Mouse (Mus musculus): ENCODE results near the gene Gm20388. TPM values are rescaled to one million over a fixed set of nuclear protein-coding genes. Genes with fewer than 3 reads are reported as not detected.
A peak's percentile ranks its signal among the peaks of the same experiment; 100 is the strongest.

The Gm20388 gene
- polyA plus RNA-seq, 1 experiment from 2014 or later, result 4.4 TPM

DNA sequence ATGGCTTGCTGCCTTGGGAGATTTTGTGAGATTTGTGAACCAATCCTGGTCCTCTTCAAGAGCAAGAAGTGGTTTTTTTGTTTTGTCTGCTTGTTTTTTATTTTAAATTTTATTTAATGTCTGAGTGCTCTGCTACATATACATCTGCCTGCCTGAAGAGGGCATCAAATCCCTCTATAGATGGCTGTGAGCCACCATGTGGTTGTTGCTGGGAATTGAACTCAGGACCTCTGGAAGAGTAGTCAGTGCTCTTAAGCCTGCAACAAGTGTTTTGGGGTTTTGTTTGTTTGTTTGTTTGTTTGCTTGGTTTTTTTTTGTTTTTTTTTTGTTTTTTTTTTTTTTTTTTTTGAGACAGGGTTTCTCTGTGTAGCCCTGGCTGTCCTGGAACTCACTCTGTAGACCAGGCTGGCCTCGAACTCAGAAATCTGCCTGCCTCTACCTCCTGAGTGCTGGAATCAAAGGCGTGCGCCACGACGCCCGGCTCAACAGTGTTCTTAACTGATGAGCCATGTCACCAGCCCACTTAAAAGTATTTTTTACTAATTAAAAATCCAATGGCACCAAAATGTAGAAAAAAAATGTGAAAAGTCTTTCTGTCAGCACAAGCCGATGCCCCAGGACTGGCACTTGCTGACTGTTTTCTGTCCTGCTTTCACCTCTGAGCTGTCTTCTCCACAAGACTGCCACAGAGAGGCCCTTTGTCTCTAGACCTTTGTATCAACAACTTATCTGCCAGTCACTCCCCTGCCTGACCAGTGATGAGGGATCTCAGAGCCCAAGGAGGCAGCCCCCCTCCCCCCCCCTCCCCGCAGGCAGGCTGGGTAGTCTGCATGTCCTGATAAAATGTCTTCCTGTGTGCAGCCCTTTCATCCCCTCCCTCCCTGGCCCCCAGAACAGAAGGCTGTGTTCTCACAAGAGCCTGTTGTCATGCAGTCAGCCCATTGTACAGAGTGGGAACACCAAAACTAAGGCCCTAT is 3505.6 kb downstream of the Gm20388 start:
- Histone ChIP-seq H3K4me3 (replicated peaks) (peak overlapping the region; percentile 98), H3K27me3 (no peaks in the 10 kb centered on the region), H3K4me2 (replicated peaks) (peak overlapping the region; percentile 90), H3K9me3 (no peaks in the 10 kb centered on the region), H3K27ac (0 out of 2 replicates have a peak overlapping the region, but pooled peaks have one; percentile 7), H3K4me1 (replicated peaks) (peaks cover 56% of the 10 kb centered on the region), H3K36me3 (peaks cover 40% of the 10 kb centered on the region), H3K9ac (replicated peaks) (no peak overlapping the region)
- no peak for ATAC-seq
- 86% methylated on average over 8 of the region's 8 CpGs for WGBS

DNA sequence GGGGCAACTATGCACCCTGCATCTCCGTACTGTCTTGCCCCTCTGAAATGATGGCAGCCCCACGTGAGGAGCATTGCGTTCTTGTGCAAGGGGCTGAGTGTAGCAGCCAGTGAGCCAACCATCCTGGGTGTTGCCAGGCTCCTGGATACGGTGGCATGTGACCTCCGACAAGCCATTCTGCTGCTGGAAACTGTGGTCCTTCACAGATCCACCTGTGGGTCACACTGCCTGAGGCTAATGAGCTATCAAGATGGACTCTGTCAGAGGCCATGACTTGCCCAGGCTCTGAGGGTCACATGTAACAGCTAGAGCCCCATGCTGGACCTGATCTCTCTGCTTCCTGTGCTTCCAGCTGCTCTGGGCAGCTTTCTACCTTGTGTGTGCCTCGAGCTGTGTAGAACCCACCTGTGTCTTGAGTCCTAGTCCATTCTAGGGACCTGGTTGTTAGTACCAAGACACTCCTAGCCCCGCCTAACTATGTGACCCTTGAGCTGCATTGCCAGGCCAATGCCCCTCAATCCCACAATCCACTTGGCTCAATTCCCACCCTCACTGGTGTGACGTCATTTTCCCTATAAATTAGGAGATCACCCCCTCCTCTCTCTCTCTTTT is 3506.4 kb downstream of the Gm20388 start:
- no peaks in the 10 kb centered on the region for H3K9me3 ChIP-seq
- peaks cover 61% of the 10 kb centered on the region for H3K4me1 ChIP-seq (replicated peaks)
- 0 out of 2 replicates have a peak overlapping the region, but pooled peaks have one; percentile 7 for H3K27ac ChIP-seq
- no peak overlapping the region for H3K9ac ChIP-seq (replicated peaks)
- peaks cover 46% of the 10 kb centered on the region for H3K36me3 ChIP-seq
- 81% methylated on average over 8 of the region's 8 CpGs for WGBS
- ATAC-seq, result no peak
- H3K4me3 ChIP-seq (replicated peaks), result peak overlapping the region; percentile 98
- H3K4me2 ChIP-seq (replicated peaks), result peak overlapping the region; percentile 90
- no peaks in the 10 kb centered on the region for H3K27me3 ChIP-seq

DNA sequence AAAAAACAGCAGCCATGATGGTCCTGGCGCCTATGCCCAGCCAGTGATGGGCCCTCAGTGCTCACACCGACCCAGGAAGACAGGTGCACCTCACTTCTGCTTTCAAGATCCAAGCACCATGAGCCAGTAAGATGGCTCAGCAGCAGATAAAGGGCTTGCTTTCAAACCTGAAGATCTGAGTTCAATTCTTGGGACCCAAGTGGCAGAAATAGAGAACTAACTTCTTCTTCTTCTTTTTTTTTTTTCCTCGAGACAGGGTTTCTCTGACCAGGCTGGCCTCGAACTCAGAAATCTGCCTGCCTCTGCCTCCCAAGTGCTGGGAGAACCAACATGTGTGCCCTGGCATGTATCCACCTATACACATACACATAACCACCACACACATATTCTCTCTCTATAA is 3509.1 kb downstream of the Gm20388 start:
- Histone ChIP-seq H3K4me3 (replicated peaks) (no peak overlapping the region), H3K27ac (no peak overlapping the region), H3K27me3 (no peaks in the 10 kb centered on the region), H3K4me1 (replicated peaks) (peaks cover 56% of the 10 kb centered on the region), H3K4me2 (replicated peaks) (no peak overlapping the region), H3K9me3 (no peaks in the 10 kb centered on the region), H3K36me3 (peaks cover 60% of the 10 kb centered on the region), H3K9ac (replicated peaks) (no peak overlapping the region)
- WGBS, result 92% methylated on average over 4 of the region's 4 CpGs
- no peak for ATAC-seq

- H3K4me1 ChIP-seq (replicated peaks), result peaks cover 48% of the 10 kb centered on the region
- no peak overlapping the region for H3K4me3 ChIP-seq (replicated peaks)
- H3K9ac ChIP-seq (replicated peaks), result no peak overlapping the region
- WGBS, result 93% methylated on average over 34 of the region's 34 CpGs
- no peaks in the 10 kb centered on the region for H3K9me3 ChIP-seq
- H3K36me3 ChIP-seq, result peaks cover 60% of the 10 kb centered on the region
- 0 out of 2 replicates have a peak, but pooled peaks have one; percentile 15 for ATAC-seq
- H3K27ac ChIP-seq, result no peak overlapping the region
- no peaks in the 10 kb centered on the region for H3K27me3 ChIP-seq
- H3K4me2 ChIP-seq (replicated peaks), result no peak overlapping the region
Observed at GRCm38 (mm10) chr8:123420525-123421281, 3510.1 kb downstream of the Gm20388 start.

DNA sequence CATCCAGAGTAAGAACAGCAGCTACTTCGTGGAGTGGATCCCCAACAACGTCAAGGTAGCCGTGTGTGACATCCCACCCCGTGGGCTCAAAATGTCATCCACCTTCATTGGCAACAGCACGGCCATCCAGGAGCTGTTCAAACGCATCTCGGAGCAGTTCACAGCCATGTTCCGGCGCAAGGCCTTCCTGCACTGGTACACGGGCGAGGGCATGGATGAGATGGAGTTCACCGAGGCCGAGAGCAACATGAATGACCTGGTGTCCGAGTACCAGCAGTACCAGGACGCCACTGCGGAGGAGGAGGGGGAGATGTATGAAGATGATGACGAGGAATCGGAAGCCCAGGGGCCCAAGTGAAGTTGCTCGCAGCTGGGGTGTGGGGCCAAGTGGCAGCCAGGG is 3510.7 kb downstream of the Gm20388 start:
- 91% methylated on average over 19 of the region's 19 CpGs for WGBS
- H3K4me2 ChIP-seq (replicated peaks), result no peak overlapping the region
- peaks cover 59% of the 10 kb centered on the region for H3K36me3 ChIP-seq

DNA sequence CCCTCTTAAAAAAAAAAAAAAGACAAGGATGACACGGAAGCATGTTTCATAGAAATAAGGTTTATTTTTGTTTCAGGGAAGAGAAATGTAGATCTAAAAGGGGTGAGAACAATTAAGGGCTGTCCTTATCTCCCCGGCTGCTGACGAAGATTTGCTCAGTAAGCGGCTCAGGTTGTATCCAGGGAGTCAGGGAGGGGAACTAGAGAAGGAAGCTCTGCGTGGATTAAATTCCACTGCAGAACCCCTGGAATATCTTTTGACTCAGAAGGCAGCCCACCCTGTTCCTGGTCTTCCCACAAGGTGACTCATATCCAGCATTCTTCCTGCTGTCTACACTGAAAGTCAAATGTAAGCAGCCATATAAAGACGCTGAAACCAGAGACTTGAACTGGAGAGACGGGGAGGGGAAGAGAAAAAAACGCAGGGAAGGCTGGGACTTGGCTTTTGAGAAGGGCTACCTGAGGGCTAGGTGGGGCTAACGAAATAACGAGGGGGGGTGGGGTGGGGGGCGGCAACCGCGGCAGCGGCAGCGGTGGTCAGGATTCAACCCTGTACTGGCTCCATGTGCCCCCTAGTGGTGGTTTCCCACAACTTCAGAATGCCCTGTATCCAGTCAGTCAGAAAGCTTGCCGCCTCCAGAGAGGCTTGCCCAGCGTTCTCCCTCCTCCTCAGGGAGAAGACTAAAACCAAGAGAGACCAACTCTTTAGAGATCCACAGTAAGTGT is 3511.6 kb downstream of the Gm20388 start:
- peaks cover 56% of the 10 kb centered on the region for H3K36me3 ChIP-seq

More for the DNA sequence above, 3510.7 kb downstream of the Gm20388 start:
- Histone ChIP-seq H3K4me3 (replicated peaks) (no peak overlapping the region), H3K4me1 (replicated peaks) (peaks cover 42% of the 10 kb centered on the region), H3K9me3 (0 out of 2 replicates have a peak, but pooled peaks cover under 1% of the 10 kb centered on the region), H3K27me3 (no peaks in the 10 kb centered on the region), H3K9ac (replicated peaks) (no peak overlapping the region), H3K27ac (no peak overlapping the region)
- ATAC-seq, result no peak

DNA sequence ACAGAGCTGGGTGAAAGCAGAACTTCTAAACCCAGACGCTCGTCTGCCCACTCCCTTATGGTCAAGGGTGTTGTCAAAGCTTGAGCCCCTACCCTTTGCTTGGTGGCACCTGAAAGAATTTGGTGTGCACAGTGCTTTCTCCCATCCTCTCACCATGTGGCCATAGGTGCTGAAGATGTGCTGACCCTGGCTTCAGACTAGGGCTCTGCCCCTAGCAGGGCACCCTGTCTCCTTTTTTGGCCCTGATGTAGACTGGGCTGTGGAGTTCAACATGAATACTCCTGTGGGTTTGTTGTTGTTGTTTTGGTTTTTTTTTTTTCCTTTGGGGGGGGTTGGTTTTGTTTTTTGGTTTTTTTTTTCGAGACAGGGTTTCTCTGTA is 3512.1 kb downstream of the Gm20388 start:
- Histone ChIP-seq H3K27me3 (no peaks in the 10 kb centered on the region), H3K9me3 (peaks cover 15% of the 10 kb centered on the region), H3K4me3 (replicated peaks) (no peak overlapping the region), H3K36me3 (peaks cover 55% of the 10 kb centered on the region), H3K4me1 (replicated peaks) (peaks cover 27% of the 10 kb centered on the region), H3K4me2 (replicated peaks) (no peak overlapping the region), H3K9ac (replicated peaks) (no peak overlapping the region), H3K27ac (no peak overlapping the region)
- WGBS, result 26% methylated on average over 3 of the region's 3 CpGs
- peak; percentile 44 for ATAC-seq

More for the DNA sequence above, 3511.6 kb downstream of the Gm20388 start:
- peak; percentile 73 for ATAC-seq
- no peak overlapping the region; the same call in 1 of the 2 replicates for H3K27ac ChIP-seq
- peaks cover 33% of the 10 kb centered on the region for H3K4me1 ChIP-seq (replicated peaks)
- H3K4me3 ChIP-seq (replicated peaks), result peak overlapping the region; percentile 2; the same call in 1 of the 2 replicates
- H3K9me3 ChIP-seq, result peaks cover 10% of the 10 kb centered on the region
- H3K4me2 ChIP-seq (replicated peaks), result peak overlapping the region; percentile 18
- no peak overlapping the region for H3K9ac ChIP-seq (replicated peaks)
- no peaks in the 10 kb centered on the region for H3K27me3 ChIP-seq
- 18% methylated on average over 17 of the region's 17 CpGs for WGBS

- H3K4me3 ChIP-seq (replicated peaks), result peak within 1 kb of the TSS; percentile 2; the same call in 1 of the 2 replicates
- no peak for ATAC-seq
- no peak within 1 kb of the TSS for H3K9ac ChIP-seq (replicated peaks)
- no peak within 1 kb of the TSS for H3K27ac ChIP-seq
- H3K27me3 ChIP-seq, result no peaks in the 10 kb centered on the region
- H3K4me2 ChIP-seq (replicated peaks), result peak within 1 kb of the TSS; percentile 18
- H3K36me3 ChIP-seq, result peaks cover 48% of the 10 kb centered on the region
- peaks cover 21% of the 10 kb centered on the region for H3K9me3 ChIP-seq
- H3K4me1 ChIP-seq (replicated peaks), result peaks cover 23% of the 10 kb centered on the region
- WGBS, result 76% methylated on average over 7 of the region's 7 CpGs
Observed at GRCm38 (mm10) chr8:123423441-123423840, 3512.8 kb downstream of the Gm20388 start, which contains the start of gene Def8. TSS of gene Def8 (plus strand) at chr8:123423527.

DNA sequence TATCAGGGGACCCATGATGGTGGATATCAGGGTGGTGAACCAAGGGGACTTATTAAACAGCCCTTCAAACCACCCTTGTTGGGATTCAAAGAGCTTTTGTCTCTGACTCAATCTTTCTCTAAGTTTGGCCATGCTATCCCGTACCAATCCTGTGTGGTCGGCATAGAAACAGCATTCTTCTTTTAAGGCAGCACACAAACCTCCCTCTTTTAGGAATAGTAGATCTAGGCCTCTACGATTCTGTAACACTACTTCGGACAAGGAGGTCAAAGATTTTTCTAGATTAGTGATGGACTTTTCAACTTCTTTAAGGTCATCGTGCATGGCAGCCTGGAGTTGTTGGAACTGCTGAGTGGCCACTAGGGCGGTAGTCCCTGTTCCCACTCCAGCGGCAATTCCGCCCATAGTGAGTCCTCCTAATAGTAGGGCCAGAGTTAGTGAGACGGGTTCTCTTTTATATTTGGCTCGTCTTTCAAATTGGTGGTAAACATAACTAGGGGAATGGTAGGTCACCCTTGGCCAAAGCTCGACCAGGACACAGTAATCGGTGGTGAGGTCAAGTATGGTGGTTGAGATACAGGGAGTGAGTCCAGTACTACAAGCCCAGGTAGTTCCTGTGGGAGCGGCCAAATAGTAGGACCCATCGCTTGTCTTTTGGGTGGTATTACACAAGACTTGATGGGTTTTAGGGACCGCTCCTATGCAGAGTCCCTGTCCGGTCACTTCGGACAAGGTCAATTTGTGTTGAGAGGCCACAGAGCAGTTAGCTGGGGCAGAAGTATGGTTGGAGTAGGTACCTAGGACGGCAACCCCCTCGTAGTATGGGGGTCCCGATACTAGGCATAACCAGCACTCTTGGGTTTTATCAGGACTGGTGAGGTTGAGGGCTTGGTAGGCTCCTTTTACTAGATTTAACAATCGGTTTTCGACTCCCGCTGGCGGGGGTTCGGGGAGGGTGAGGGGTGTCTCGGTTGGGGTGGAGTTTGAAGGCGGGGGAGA is 3516.2 kb downstream of the Gm20388 start:
- H3K9ac ChIP-seq (replicated peaks), result no peak overlapping the region
- H3K36me3 ChIP-seq, result peaks cover 15% of the 10 kb centered on the region
- no peak overlapping the region for H3K27ac ChIP-seq
- ATAC-seq, result no peak
- 96% methylated on average over 27 of the region's 27 CpGs for WGBS
- no peak overlapping the region for H3K4me3 ChIP-seq (replicated peaks)
- no peak overlapping the region for H3K4me2 ChIP-seq (replicated peaks)
- H3K4me1 ChIP-seq (replicated peaks), result peaks cover 9% of the 10 kb centered on the region
- H3K27me3 ChIP-seq, result no peaks in the 10 kb centered on the region
- peaks cover 39% of the 10 kb centered on the region for H3K9me3 ChIP-seq

DNA sequence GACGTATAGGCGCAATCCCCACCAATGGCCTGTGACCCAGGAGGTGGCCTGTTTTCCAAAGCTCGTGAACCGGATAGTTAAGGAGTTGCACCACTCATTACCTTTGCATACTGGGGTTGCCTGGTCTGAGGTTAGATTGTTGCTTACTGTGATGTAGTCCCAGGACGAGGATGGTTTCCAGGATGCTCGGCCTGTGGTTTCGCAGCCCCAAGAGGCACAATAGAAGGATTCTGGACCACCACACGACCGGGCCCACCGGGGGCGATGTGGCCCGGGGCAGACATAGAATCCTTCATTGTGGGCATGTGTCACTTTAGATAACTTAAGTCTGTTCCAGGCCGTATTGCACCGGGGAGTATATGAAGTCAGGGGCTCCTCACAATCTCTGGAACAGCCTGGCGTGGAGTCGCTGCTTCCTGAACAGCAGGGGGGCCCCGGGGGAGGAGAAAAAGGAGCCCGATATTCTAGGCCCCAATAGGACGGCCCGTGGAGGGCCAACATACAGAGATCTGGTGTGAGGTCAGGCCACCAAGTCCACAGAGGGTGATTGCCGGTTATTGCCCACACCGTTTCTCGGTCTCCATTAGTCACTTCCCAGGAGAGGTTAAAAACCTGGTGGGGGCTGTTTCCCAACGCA is 3517.1 kb downstream of the Gm20388 start:
- Histone ChIP-seq H3K27me3 (no peaks in the 10 kb centered on the region), H3K9me3 (peaks cover 44% of the 10 kb centered on the region), H3K9ac (replicated peaks) (no peak overlapping the region), H3K27ac (no peak overlapping the region), H3K36me3 (peaks cover 9% of the 10 kb centered on the region), H3K4me1 (replicated peaks) (peaks cover under 1% of the 10 kb centered on the region), H3K4me3 (replicated peaks) (no peak overlapping the region), H3K4me2 (replicated peaks) (no peak overlapping the region)
- 96% methylated on average over 24 of the region's 24 CpGs for WGBS
- no peak for ATAC-seq

Data from midbrain, embryonic 13.5 days (tissue).